22 mouse cellular contexts compared by ENCODE assay signal in genomic region chr11:112121026-112121425, GRCm38 (mm10).
A peak's percentile ranks its signal among the peaks of the same experiment; 100 is the strongest.
DNase-seq lines count a peak whose midpoint lies in the region; ATAC-seq lines count a peak whose summit lies in the region.
"Had no signal": no experiment of that assay in that cellular context is flagged by ENCODE, and none has a peak within 500 bp of the region (broad histone marks: within the 10 kb centered on the region; RNA-seq: fewer than 3 reads in every experiment).

No protein-coding gene starts in this region.

- H3K4me1 ChIP-seq in forebrain, embryonic 16.5 days (replicated peaks; ENCODE audit: control insufficient read depth, insufficient read depth, low read length), result no peaks in the 10 kb centered on the region
- no peaks in the 10 kb centered on the region for H3K4me1 ChIP-seq in forebrain, embryonic 12.5 days
- H3K4me1 ChIP-seq: heart, embryonic 15.5 days; kidney, embryonic 15.5 days had no signal

- WGBS in forebrain, embryonic 16.5 days, result 73% methylated on average over 6 of the region's 6 CpGs
- WGBS in forebrain, embryonic 12.5 days, result 94% methylated on average over 6 of the region's 6 CpGs

- no peak overlapping the region for H3K4me2 ChIP-seq in forebrain, embryonic 16.5 days (ENCODE audit: low read length)
- H3K4me2 ChIP-seq in forebrain, embryonic 12.5 days, result no peak overlapping the region
- H3K4me2 ChIP-seq: embryonic facial prominence, embryonic 13.5 days; heart, embryonic 15.5 days; kidney, embryonic 15.5 days; liver, embryonic 11.5 days had no signal

- no peak overlapping the region for H3K27ac ChIP-seq in forebrain, embryonic 16.5 days (ENCODE audit: low read length)
- H3K27ac ChIP-seq in forebrain, embryonic 12.5 days, result no peak overlapping the region
- H3K27ac ChIP-seq: embryonic facial prominence, embryonic 13.5 days; heart, embryonic 15.5 days; hindbrain, postnatal 0 days; kidney, embryonic 15.5 days had no signal

- H3K9me3 ChIP-seq in forebrain, embryonic 16.5 days (ENCODE audit: control insufficient read depth, low read length), result no peaks in the 10 kb centered on the region
- H3K9me3 ChIP-seq in forebrain, embryonic 12.5 days, result no peaks in the 10 kb centered on the region
- H3K9me3 ChIP-seq: embryonic facial prominence, embryonic 13.5 days; heart, embryonic 15.5 days; kidney, embryonic 15.5 days had no signal

- H3K9ac ChIP-seq in forebrain, embryonic 16.5 days (replicated peaks; ENCODE audit: low read depth, low read length), result no peak overlapping the region
- no peak overlapping the region for H3K9ac ChIP-seq in forebrain, embryonic 12.5 days
- H3K9ac ChIP-seq: embryonic facial prominence, embryonic 13.5 days; heart, embryonic 15.5 days; kidney, embryonic 15.5 days had no signal

- H3K27me3 ChIP-seq in forebrain, embryonic 16.5 days (replicated peaks; ENCODE audit: control insufficient read depth, insufficient read depth, low read length), result no peaks in the 10 kb centered on the region
- no peaks in the 10 kb centered on the region for H3K27me3 ChIP-seq in forebrain, embryonic 12.5 days
- H3K27me3 ChIP-seq: embryonic facial prominence, embryonic 13.5 days; heart, embryonic 15.5 days; kidney, embryonic 15.5 days had no signal

- intact Hi-C loops in left cerebral cortex, postnatal 25 days (cut with DNase I), result no loop called here
- intact Hi-C loops in left cerebral cortex, postnatal 10 days (cut with DNase I), result no loop called here

- no peaks in the 10 kb centered on the region for H3K36me3 ChIP-seq in forebrain, embryonic 16.5 days (ENCODE audit: control insufficient read depth, insufficient read depth)
- no peaks in the 10 kb centered on the region for H3K36me3 ChIP-seq in forebrain, embryonic 12.5 days (replicated peaks)
- H3K36me3 ChIP-seq: embryonic facial prominence, embryonic 13.5 days; heart, embryonic 15.5 days; kidney, embryonic 15.5 days had no signal

- no peak overlapping the region for H3K4me3 ChIP-seq in forebrain, embryonic 16.5 days (replicated peaks; ENCODE audit: low read length)
- no peak overlapping the region for H3K4me3 ChIP-seq in forebrain, embryonic 12.5 days (replicated peaks)
- H3K4me3 ChIP-seq: embryonic facial prominence, embryonic 13.5 days; heart, embryonic 15.5 days; kidney, embryonic 15.5 days; myocyte had no signal

- 0 out of 2 replicates have a peak, but pooled peaks have one; percentile 28 for ATAC-seq in forebrain, embryonic 16.5 days
- ATAC-seq in forebrain, embryonic 12.5 days (ENCODE audit: low FRiP score), result no peak
- ATAC-seq: hindbrain, postnatal 0 days; intestine, postnatal 0 days had no signal

- DNase-seq in left cerebral cortex, postnatal 25 days (ENCODE audit: low spot score in 2 of 2), result peak; percentile 11 to 63
- no peak for DNase-seq in left cerebral cortex, postnatal 10 days (ENCODE audit: extremely low spot score in 1 of 2, low spot score in 2 of 2)
- DNase-seq in brain, adult 2 months (ENCODE audit: low read depth, low spot score), result peak; percentile 33
- peak; percentile 6 to 21 for DNase-seq in layer of hippocampus, postnatal 36 days
- DNase-seq in embryo, embryonic 9.5 days (ENCODE audit: extremely low spot score), result no peak
- no peak for DNase-seq in right cerebral cortex, adult 18-20 months
- DNase-seq: cerebellum, postnatal 10 days; gastrocnemius, postnatal 14 days; kidney, postnatal 4 days; lung, adult 18-20 months; lung, postnatal 14 days; midbrain, embryonic 14.5 days; thymus, postnatal 14 days had no signal

Comparison
In these comparisons a context has a peak if more than half of its experiments do, and no peak if none do; other contexts are left out.
1. DNase-seq: peak in left cerebral cortex, postnatal 25 days (2 of 2), brain, adult 2 months (single experiment) and layer of hippocampus, postnatal 36 days (2 of 2); none in left cerebral cortex, postnatal 10 days (0 of 2), embryo, embryonic 9.5 days (single experiment) and right cerebral cortex, adult 18-20 months (single experiment).